Mouse (Mus musculus) CH12.LX (cell line): ENCODE measurements at regions not wholly inside any gene's neighbourhood (a gene's known extent, or its start where the extent isn't known, plus 50 kb on each side); places are given as distances from the start of the nearest gene placed in this dataset.

Source experiments
- CHD2 ChIP-seq: IDR thresholded peaks from 2 replicates; pipeline ENCODE4 v1.6.1; 2011; ENCODE audit warnings: low read length, improper control_type of control experiment
- CTCF ChIP-seq, 2 experiments: IDR thresholded peaks in 1 of 2; conservative IDR thresholded peaks in 1 of 2; 2 replicates each; pipeline ENCODE4 v1.5.1; 2011 to 2012; ENCODE audit warnings: low read depth in 2 of 2, low read length in 2 of 2, improper control_type of control experiment in 1 of 2, inconsistent platforms in 1 of 2, mild to moderate bottlenecking in 1 of 2, moderate library complexity in 1 of 2
- E2F4 ChIP-seq: IDR thresholded peaks from 2 replicates; pipeline ENCODE4 v1.6.1; 2011; ENCODE audit warnings: low read depth, low read length, improper control_type of control experiment; ENCODE audit not compliant: insufficient replicate concordance
- GABPA ChIP-seq: IDR thresholded peaks from 2 replicates; pipeline ENCODE4 v1.6.1; 2012; ENCODE audit warnings: low read depth, low read length, improper control_type of control experiment, inconsistent platforms; ENCODE audit not compliant: insufficient replicate concordance
- MAZ ChIP-seq: IDR thresholded peaks from 2 replicates; pipeline ENCODE4 v1.6.1; 2012; ENCODE audit warnings: low read depth, mild to moderate bottlenecking, inconsistent platforms, low read length, improper control_type of control experiment, moderate library complexity
- MEF2A ChIP-seq: IDR thresholded peaks from 2 replicates; pipeline ENCODE4 v1.6.1; 2014; ENCODE audit warnings: low read depth, mild to moderate bottlenecking, inconsistent platforms, low read length, improper control_type of control experiment, borderline replicate concordance
- POLR2A ChIP-seq: IDR thresholded peaks from 2 replicates; pipeline ENCODE4 v1.6.1; 2011; ENCODE audit warnings: low read depth, mild to moderate bottlenecking, improper control_type of control experiment, low read length
- ZC3H11A ChIP-seq: IDR thresholded peaks from 2 replicates; pipeline ENCODE4 v1.6.1; 2012; ENCODE audit warnings: low read depth, mild to moderate bottlenecking, inconsistent platforms, low read length, improper control_type of control experiment

- TF ChIP-seq GABPA = no peak
- TF ChIP-seq POLR2A = no peak
- no peak for TF ChIP-seq MEF2A
- TF ChIP-seq ZC3H11A = no peak
- no peak for TF ChIP-seq CTCF (conservative IDR thresholded peaks at IDR 0.05 in 1 of 2, IDR thresholded peaks at IDR 0.05 in 1 of 2; ENCODE audit: low read depth in 2 of 2, low read length in 2 of 2)
- TF ChIP-seq MAZ = no peak
- no peak for TF ChIP-seq E2F4
- no peak for TF ChIP-seq CHD2
Observed at GRCm38 (mm10) chr7:72592110-72592509, 285.7 kb upstream of the Mctp2 start.
